13 mouse cellular contexts compared by ENCODE assay signal in the genomic region with DNA sequence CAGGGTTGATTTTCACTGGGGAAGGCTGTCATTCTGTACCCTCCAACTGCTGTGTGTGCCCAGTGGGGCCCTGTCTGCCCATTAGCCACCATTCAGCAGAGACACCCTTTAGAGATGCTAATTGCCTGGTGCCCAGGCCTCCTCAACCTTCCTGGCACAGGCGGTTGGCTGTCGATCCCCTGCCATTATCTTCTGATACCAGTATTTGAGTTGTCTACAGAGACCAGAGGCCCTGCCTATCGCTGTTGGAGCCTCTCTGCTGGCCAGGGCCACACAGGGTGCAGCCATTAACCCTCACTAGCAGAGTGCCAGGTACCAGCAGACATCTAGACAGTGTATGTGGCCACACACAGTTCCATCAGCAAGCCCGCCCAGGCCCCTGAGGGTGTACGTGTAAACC.
"Had no signal": no experiment of that assay in that cellular context is flagged by ENCODE, and none has a peak within 500 bp of the region (broad histone marks: within the 10 kb centered on the region; RNA-seq: fewer than 3 reads in every experiment).

No protein-coding gene starts in this region.

- H3K4me1 ChIP-seq: liver, embryonic 13.5 days had no signal

- H3K9me3 ChIP-seq: limb, embryonic 10.5 days; liver, embryonic 13.5 days had no signal

- H3K27ac ChIP-seq: kidney, postnatal 0 days; layer of hippocampus, adult 2 months; limb, embryonic 10.5 days; limb, embryonic 13.5 days; liver, embryonic 13.5 days; midbrain, embryonic 12.5 days had no signal

- DNase-seq: kidney, postnatal 25 days; layer of hippocampus, adult 9-11 months; liver, embryonic 13.5 days; lung, adult 2 months; lung, postnatal 14 days; lung, postnatal 4 days; thymus, adult 18-20 months; thymus, postnatal 36 days had no signal

- H3K4me3 ChIP-seq: layer of hippocampus, adult 2 months; limb, embryonic 10.5 days; limb, embryonic 13.5 days; liver, embryonic 13.5 days; midbrain, embryonic 12.5 days had no signal

- H3K4me2 ChIP-seq: limb, embryonic 13.5 days; liver, embryonic 13.5 days; midbrain, embryonic 12.5 days had no signal

- H3K9ac ChIP-seq: limb, embryonic 13.5 days; liver, embryonic 13.5 days; midbrain, embryonic 12.5 days had no signal

- H3K36me3 ChIP-seq: limb, embryonic 10.5 days; limb, embryonic 13.5 days; liver, embryonic 13.5 days; midbrain, embryonic 12.5 days had no signal

- H3K27me3 ChIP-seq: midbrain, embryonic 12.5 days had no signal
